Mouse (Mus musculus): Measurements from ENCODE around the gene Fam129c. TPM values are rescaled to one million over a fixed set of nuclear protein-coding genes. Genes with fewer than 3 reads are reported as not detected.

Fam129c gene
- polyA plus RNA-seq, 1 experiment from 2014 or later: 0.77 TPM

GRCm38 (mm10) chr8:71591471-71592373, 5.7 kb upstream of the Fam129c start, which contains the start of gene Pgls:
Pgls (plus strand) TSS chr8:71592176.
- Histone ChIP-seq H3K4me2 (replicated peaks; ENCODE audit: low read depth) (peak within 1 kb of the TSS; percentile 82), H3K4me3 (ENCODE audit: low read depth, low read length) (peak within 1 kb of the TSS; percentile 64), H3K9me3 (ENCODE audit: control insufficient read depth) (no peaks in the 10 kb centered on the region), H3K27ac (ENCODE audit: low read depth, low read length) (peak within 1 kb of the TSS; percentile 95), H3K9ac (ENCODE audit: low read depth, low read length) (peak within 1 kb of the TSS; percentile 79), H3K36me3 (ENCODE audit: control insufficient read depth, insufficient read depth) (no peaks in the 10 kb centered on the region; the same call in 1 of the 2 replicates), H3K27me3 (replicated peaks; ENCODE audit: control insufficient read depth, insufficient read depth, low read length) (no peaks in the 10 kb centered on the region), H3K4me1 (replicated peaks; ENCODE audit: control insufficient read depth, insufficient read depth, low read length) (peaks cover 11% of the 10 kb centered on the region; the same call in 1 of the 2 replicates)
- under 1% methylated on average over 71 of the region's 71 CpGs for WGBS
- no peak for TF ChIP-seq CTCF (IDR thresholded peaks at IDR 0.05; ENCODE audit: low read depth)
- peak; percentile 81 for ATAC-seq

GRCm38 (mm10) chr8:71592374-71593170, 4.9 kb upstream of the Fam129c start:
- H3K9me3 ChIP-seq (ENCODE audit: control insufficient read depth): no peaks in the 10 kb centered on the region
- H3K4me3 ChIP-seq (ENCODE audit: low read depth, low read length): peak overlapping the region; percentile 64
- TF ChIP-seq CTCF (IDR thresholded peaks at IDR 0.05; ENCODE audit: low read depth): peak; percentile 24
- no peaks in the 10 kb centered on the region; the same call in 1 of the 2 replicates for H3K36me3 ChIP-seq (ENCODE audit: control insufficient read depth, insufficient read depth)
- H3K4me1 ChIP-seq (replicated peaks; ENCODE audit: control insufficient read depth, insufficient read depth, low read length): peaks cover 11% of the 10 kb centered on the region; the same call in 1 of the 2 replicates
- H3K27ac ChIP-seq (ENCODE audit: low read depth, low read length): peak overlapping the region; percentile 95
- 4% methylated on average over 60 of the region's 60 CpGs for WGBS
- no peaks in the 10 kb centered on the region for H3K27me3 ChIP-seq (replicated peaks; ENCODE audit: control insufficient read depth, insufficient read depth, low read length)
- H3K4me2 ChIP-seq (replicated peaks; ENCODE audit: low read depth): peak overlapping the region; percentile 82
- ATAC-seq: peak; percentile 56
- peak overlapping the region; percentile 79 for H3K9ac ChIP-seq (ENCODE audit: low read depth, low read length)

GRCm38 (mm10) chr8:71593556-71594323, 3.7 kb upstream of the Fam129c start:
- no peak overlapping the region for H3K27ac ChIP-seq (ENCODE audit: low read depth, low read length)
- WGBS: 90% methylated on average over 8 of the region's 8 CpGs
- ATAC-seq: no peak
- no peak for TF ChIP-seq CTCF (IDR thresholded peaks at IDR 0.05; ENCODE audit: low read depth)
- H3K9ac ChIP-seq (ENCODE audit: low read depth, low read length): no peak overlapping the region
- peak overlapping the region; percentile 82; the same call in 1 of the 2 replicates for H3K4me2 ChIP-seq (replicated peaks; ENCODE audit: low read depth)
- H3K4me3 ChIP-seq (ENCODE audit: low read depth, low read length): no peak overlapping the region
- H3K36me3 ChIP-seq (ENCODE audit: control insufficient read depth, insufficient read depth): no peaks in the 10 kb centered on the region; the same call in 1 of the 2 replicates
- H3K27me3 ChIP-seq (replicated peaks; ENCODE audit: control insufficient read depth, insufficient read depth, low read length): no peaks in the 10 kb centered on the region
- peaks cover 11% of the 10 kb centered on the region; the same call in 1 of the 2 replicates for H3K4me1 ChIP-seq (replicated peaks; ENCODE audit: control insufficient read depth, insufficient read depth, low read length)
- H3K9me3 ChIP-seq (ENCODE audit: control insufficient read depth): no peaks in the 10 kb centered on the region

- Histone ChIP-seq H3K9ac (ENCODE audit: low read depth, low read length) (no peak overlapping the region), H3K4me1 (replicated peaks; ENCODE audit: control insufficient read depth, insufficient read depth, low read length) (peaks cover 11% of the 10 kb centered on the region; the same call in 1 of the 2 replicates), H3K4me2 (replicated peaks; ENCODE audit: low read depth) (no peak overlapping the region), H3K9me3 (ENCODE audit: control insufficient read depth) (no peaks in the 10 kb centered on the region), H3K4me3 (ENCODE audit: low read depth, low read length) (no peak overlapping the region), H3K27me3 (replicated peaks; ENCODE audit: control insufficient read depth, insufficient read depth, low read length) (no peaks in the 10 kb centered on the region), H3K27ac (ENCODE audit: low read depth, low read length) (no peak overlapping the region), H3K36me3 (ENCODE audit: control insufficient read depth, insufficient read depth) (no peaks in the 10 kb centered on the region; the same call in 1 of the 2 replicates)
- no peak for ATAC-seq
- TF ChIP-seq CTCF (IDR thresholded peaks at IDR 0.05; ENCODE audit: low read depth): no peak
- 95% methylated on average over 4 of the region's 4 CpGs for WGBS
These were observed 3.1 kb upstream of the Fam129c start for GRCm38 (mm10) chr8:71594324-71594722.

DNA sequence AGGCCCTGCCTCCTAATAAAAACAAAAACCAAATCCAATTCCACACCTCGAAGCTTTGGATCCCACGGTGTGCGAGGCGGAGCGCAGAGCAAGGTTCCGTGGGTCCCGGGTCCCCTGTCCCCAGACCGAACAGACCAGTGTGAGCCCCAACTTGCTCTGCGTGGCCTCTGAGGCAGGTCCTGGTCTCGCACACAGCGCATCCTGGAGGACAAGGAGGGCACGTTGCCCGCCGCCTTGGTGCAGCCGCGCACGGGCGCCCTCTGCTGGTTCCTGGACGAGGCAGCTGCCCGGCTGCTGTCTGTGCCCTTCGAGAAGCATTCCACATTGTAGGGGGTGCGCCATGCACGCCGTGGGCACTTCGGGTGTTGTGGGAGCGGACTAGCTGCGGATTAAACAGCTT, 1.6 kb upstream of the Fam129c start:
- Histone ChIP-seq H3K9ac (ENCODE audit: low read depth, low read length) (no peak overlapping the region), H3K27ac (ENCODE audit: low read depth, low read length) (no peak overlapping the region), H3K36me3 (ENCODE audit: control insufficient read depth, insufficient read depth) (no peaks in the 10 kb centered on the region; the same call in 1 of the 2 replicates), H3K27me3 (replicated peaks; ENCODE audit: control insufficient read depth, insufficient read depth, low read length) (no peaks in the 10 kb centered on the region), H3K4me3 (ENCODE audit: low read depth, low read length) (no peak overlapping the region), H3K9me3 (ENCODE audit: control insufficient read depth) (no peaks in the 10 kb centered on the region), H3K4me1 (replicated peaks; ENCODE audit: control insufficient read depth, insufficient read depth, low read length) (peaks cover 11% of the 10 kb centered on the region; the same call in 1 of the 2 replicates), H3K4me2 (replicated peaks; ENCODE audit: low read depth) (peak overlapping the region; percentile 17; the same call in 1 of the 2 replicates)
- peak; percentile 12; the same call in 1 of the 2 replicates for ATAC-seq
- TF ChIP-seq CTCF (IDR thresholded peaks at IDR 0.05; ENCODE audit: low read depth): peak; percentile 100
- WGBS: 10% methylated on average over 27 of the region's 27 CpGs
